Mouse (Mus musculus): ENCODE results near the gene Stpg1.

Gene Stpg1

DNA sequence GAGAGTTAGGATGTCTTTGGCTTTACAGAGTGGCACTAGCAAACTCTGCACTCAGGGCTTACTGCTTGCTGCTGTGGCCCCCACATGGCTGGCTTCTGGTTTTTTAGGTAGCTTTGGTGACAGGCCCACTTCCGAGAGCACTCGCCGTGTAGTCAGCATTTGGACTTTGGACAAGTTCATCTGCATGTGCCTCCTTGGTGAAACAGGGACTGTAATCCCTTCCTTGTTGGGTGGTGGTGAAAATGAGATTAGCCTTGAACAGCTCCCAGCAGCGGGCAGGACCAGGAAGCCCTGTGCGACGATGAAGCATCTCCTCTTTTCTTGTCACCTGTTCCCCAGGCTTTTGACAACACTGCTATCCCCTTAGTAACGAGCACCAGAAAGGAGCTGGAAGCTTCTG lies 19.3 kb downstream of the Stpg1 start:
- no peak for DNase-seq (ENCODE audit: low read depth, low spot score)

DNA sequence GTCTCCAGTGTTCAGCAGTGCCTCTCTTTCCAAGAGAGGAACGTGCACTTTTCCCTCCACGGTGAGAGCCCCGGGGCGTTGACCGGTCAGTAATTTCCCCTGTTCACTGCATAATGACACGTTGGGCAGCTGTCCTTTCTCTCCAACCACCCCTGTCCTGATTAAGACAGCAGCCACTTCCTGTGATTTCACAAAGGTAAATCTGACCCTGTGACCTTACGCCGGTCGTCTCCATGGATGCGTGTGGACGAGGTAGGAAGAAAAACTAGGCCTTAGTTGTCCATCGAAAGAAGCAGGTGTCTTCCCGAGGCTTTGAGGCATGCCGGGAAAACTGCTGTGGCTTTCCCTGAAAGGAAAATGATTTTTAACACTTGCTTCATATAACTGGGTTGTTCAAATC lies 20.3 kb downstream of the Stpg1 start:
- DNase-seq (ENCODE audit: low read depth, low spot score): no peak

GRCm38 (mm10) chr4:135516351-135517316 lies 22.0 kb downstream of the Stpg1 start:
- peak; percentile 80 for DNase-seq (ENCODE audit: low read depth, low spot score)

DNA sequence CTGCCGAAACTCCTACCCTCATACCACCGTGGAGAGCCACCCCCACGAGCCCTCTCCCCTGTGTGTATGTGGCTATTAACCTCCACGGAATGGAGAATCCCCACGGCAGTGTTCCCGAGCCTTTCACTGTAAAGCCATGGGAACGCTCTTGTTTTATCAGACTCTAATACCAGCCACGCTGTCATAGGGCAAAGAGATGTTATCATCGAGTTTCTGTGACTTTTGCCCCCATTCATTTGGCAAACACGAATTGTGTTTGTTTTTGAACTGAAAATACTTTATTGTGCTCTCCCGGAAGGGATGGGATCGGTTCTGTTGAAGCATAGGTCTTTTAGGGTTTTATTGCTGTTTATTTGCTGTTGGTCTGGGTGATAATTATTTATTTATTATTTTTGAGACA lies 23.5 kb downstream of the Stpg1 start:
- no peak for DNase-seq (ENCODE audit: low read depth, low spot score)

- DNase-seq (ENCODE audit: low read depth, low spot score): no peak
Observed at GRCm38 (mm10) chr4:135520421-135520820, 25.8 kb downstream of the Stpg1 start.

DNA sequence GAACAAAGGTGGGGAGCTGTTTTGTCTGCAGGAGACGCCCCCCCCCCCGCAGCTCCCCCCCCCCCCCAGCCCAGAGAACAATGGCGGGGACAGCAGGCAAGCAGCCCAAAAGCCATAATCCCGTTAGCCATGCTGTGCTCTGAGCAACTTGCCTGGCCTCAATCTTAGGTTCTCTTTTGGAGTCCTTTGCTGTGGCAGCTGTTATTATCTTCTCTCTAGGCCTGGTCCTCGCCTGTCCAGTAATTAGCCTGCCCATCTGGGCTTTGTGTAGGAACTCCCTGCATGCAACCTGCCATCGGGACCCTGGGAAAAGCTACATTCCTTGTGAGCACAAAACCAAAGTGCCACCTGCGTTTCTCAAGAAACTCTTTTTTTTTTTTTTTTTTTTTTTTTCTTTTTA lies 29.3 kb downstream of the Stpg1 start:
- no peak for DNase-seq (ENCODE audit: low read depth, low spot score)

GRCm38 (mm10) chr4:135525057-135525456 lies 30.5 kb downstream of the Stpg1 start:
- DNase-seq (ENCODE audit: low read depth, low spot score): no peak

DNA sequence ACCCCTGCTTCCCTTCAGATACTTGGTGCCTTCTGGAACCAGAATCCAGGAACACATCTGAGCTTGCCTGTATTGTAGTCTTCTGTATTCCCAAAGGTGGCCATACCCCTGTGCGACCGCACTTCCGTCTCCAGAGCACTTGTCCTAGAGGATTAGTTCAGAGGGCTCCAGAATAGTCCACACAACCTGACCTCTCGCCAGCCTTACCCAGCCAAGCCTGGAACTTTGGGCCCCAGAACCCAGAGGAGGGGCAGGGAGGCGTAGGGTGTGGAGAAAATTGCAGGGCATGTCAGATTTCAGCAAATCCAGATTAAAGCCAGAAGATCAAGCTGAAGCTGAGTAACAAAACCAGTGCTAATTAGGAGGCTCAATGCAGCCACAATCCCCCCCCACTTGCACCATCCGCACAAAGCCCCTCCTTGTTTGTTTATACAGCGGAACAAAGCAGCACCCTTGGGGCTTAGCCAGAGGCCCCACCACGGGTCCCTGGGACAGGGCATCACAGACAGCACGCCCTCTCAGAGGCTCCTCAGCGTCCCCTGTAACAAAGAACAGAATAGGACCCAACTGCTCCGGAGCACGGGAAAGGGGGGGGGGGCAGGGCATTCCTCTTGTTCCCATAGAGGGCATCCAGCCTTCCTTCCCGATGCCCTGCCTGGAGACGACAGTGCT lies 31.6 kb downstream of the Stpg1 start:
- DNase-seq (ENCODE audit: low read depth, low spot score): no peak

DNA sequence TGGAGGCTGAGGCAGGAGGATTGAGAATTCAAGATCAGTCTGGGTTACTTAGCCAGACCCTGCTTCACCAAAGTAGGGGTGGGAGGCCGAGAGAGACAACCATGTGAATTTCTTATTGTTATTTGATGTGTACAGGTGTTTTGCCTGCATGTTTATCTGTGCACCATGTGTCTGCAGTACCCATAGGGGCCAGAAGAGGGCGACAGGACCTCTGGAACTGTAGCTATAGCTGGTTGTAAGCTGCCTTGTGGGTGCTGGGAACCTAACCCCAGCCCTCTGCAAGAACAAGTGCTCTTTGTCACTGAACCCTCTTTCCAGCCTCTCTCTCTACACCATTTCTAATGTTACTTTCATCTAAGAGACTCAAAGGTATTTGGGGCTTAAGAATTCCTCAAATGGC lies 35.7 kb downstream of the Stpg1 start:
- DNase-seq (ENCODE audit: low read depth, low spot score): peak; percentile 66

DNA sequence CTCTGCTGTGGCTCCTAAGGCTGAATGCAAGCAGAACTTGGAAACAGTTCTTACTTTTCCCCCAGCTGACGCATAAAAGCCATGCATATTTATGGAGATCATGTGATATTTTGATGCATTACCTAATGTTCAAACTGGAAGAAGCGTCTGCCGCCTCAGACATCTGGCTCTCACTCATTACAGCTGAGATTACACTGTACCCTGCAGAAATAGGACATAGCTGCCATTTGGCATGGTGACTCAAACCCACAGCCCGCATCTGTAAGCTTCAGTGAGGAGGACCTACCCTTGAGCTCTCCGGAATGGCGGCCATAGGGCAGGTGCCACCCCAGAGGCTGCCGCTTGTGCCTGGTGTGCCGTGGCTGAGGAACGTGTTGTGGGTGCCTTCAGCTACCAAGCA lies 36.6 kb downstream of the Stpg1 start:
- DNase-seq (ENCODE audit: low read depth, low spot score): no peak

DNA sequence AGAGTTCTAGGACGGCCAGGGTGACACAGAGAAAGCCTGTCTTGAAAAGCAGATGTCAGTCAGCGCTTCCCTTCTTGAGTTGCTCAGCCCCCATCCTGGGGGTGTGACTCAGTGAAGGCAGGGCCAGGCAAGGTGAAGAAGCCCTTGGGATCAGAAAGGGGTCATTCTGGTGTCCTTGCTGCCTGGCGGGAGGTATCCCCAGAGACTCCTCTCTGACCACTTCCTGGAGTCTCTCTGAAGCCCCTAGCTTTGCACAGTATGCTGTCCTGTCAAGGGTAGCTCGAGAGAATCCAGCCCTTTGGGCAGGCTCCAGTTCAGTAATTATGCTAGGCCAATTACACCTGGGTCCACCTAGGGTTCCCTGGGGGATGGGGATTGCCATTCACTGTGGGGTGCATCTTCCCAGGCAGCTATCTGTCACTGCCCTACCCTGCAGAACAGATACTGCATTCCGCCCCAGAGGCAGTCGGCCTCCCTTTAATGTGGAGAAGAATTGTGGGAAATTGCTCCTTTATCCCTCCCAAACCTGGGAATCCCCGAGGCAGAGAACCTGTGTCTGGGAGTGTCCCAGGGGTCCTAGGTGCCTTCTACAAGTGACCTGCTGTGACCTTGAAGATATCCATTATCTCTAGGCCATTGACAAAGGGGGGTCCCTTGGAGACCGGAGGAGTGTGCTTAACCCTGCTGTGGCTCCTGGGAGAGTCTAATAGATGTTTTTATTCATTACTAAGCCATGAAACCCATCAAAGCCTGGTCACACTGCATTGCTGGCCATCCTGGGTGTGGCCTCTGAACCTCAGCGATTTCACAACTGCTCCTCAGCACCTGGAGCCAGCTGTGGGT lies 37.4 kb downstream of the Stpg1 start:
- DNase-seq (ENCODE audit: low read depth, low spot score): peak; percentile 84

DNA sequence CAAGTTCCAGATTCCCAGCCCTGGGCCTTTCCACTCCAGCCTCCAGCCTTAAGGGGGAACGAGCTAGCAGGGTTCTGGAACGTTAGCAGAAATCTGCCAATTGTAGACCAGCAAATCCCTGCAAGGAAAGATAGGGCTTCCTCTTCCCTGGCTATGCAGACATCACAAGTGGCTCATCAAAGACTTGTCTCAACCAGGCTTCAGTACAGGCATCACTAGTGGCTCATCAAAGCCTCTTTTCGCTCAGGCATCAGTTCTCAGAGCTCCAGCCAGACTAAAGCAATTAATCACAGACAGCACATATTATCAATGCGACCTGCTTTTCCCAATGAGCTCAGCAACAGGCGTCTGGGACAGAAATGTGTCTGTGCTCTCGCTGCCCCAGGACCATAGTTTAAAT lies 38.4 kb downstream of the Stpg1 start:
- DNase-seq (ENCODE audit: low read depth, low spot score): peak; percentile 75

GRCm38 (mm10) chr4:135535021-135535420 lies 40.4 kb downstream of the Stpg1 start:
- DNase-seq (ENCODE audit: low read depth, low spot score): peak; percentile 65

GRCm38 (mm10) chr4:135539056-135539455 lies 44.5 kb downstream of the Stpg1 start:
- peak; percentile 73 for DNase-seq (ENCODE audit: low read depth, low spot score)

GRCm38 (mm10) chr4:135540057-135540456 lies 45.5 kb downstream of the Stpg1 start:
- DNase-seq (ENCODE audit: low read depth, low spot score): no peak

- no peak for DNase-seq (ENCODE audit: low read depth, low spot score)
Observed at GRCm38 (mm10) chr4:135544284-135544683, 49.7 kb downstream of the Stpg1 start.

DNA sequence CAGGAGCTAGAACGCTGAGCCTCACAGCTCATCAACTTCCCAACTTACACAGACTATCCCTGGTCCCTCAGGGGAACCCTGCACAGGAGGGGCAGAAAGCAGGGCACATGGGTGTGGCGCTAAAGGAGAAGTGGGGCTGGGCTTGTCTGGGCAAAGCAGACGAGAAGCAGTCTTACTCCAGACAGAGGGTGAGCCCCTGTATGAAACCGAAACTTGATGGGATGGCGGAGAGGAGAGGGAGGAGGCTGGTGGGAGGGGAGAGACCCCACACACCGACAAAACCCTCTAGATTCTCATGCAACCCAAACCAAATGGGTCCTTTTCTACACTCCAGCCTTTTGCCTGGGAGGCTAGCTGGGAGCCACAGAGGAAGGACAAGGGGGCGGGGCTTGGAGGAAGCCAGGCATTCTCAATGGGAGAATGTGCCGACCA lies 50.5 kb downstream of the Stpg1 start:
- peak; percentile 78 for DNase-seq (ENCODE audit: low read depth, low spot score)

GRCm38 (mm10) chr4:135546008-135546407 lies 51.4 kb downstream of the Stpg1 start:
- no peak for DNase-seq (ENCODE audit: low read depth, low spot score)

- no peak for DNase-seq (ENCODE audit: low read depth, low spot score)
Observed at GRCm38 (mm10) chr4:135546793-135547192, 52.2 kb downstream of the Stpg1 start.

DNA sequence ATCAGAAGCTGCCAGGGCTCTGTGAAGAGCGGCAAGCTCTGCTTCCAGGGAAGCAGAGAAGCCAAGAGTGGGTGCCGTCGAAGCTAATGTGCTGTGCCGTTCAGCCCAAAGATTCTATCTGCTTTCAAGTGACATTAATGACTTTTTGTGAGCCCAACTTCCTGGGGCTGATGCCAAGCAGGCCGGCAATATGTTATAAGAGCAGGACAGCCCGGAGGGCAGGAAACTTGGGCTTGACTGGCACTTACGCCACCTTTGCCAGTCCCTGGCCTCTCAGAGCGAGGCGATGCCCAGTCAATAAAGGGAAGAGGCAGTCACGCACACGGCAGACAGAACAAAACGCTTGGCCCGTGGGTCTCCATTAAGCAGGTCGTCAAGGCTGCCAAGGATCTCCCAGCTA lies 53.0 kb downstream of the Stpg1 start:
- DNase-seq (ENCODE audit: low read depth, low spot score): no peak

- DNase-seq (ENCODE audit: low read depth, low spot score): no peak
Observed at GRCm38 (mm10) chr4:135548108-135548507, 53.5 kb downstream of the Stpg1 start.

DNA sequence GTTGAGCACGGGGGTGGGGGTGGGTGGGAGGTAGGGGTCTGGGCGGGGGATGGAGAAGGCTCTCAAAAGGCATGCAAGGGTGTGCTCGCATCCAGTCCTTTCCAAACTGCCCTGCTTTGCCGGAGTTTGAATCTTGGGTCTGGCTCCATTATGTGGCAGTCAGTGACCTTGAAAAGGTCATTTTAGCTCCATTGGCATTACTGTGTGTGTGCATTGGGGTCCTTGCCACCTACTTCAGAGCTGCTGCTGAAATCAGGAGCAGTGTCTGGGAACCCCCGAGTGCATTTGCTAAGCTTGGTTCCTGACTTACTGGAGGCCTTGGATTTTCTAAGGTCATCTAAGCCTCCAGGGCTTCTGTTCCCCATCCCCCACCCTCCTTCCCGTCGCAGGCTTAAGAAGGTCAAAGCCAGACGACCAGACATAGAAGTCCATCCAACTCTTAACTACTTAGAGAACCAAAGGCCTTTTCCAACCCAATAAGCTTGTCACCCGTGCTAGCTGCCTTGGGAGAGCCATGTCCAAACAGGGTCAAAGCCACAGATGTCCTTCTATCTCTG lies 54.0 kb downstream of the Stpg1 start:
- peak; percentile 59 for DNase-seq (ENCODE audit: low read depth, low spot score)

All from R1 (cell line).